Mouse (Mus musculus) neural tube, embryonic 11.5 days (tissue): ENCODE measurements around the gene Arrdc5. TPM values are rescaled to one million over a fixed set of nuclear protein-coding genes. Genes with fewer than 3 reads are reported as not detected.

Experiments used
- ATAC-seq: fragments of 200-750 bp; cut with Nextera tagmentation; 2 replicates; pipeline ENCODE4 v1.8.0; 2017; ENCODE audit warnings: moderate number of reproducible peaks, mild to moderate bottlenecking, moderate TSS enrichment, moderate library complexity; ENCODE audit not compliant: insufficient read depth, low FRiP score, low TSS enrichment
- DNase-seq: peaks from one replicate; pipeline ENCODE4 v3.0.0-alpha.2; 2015; ENCODE audit warnings: low spot score
- H3K27ac ChIP-seq: fragments of 300-500 bp; sonication (generic); 2 replicates; pipeline ENCODE4 v1.5.1; 2014; ENCODE audit warnings: low read depth, mild to moderate bottlenecking, low read length
- H3K27me3 ChIP-seq: fragments of 300-500 bp; sonication (generic); 2 replicates; pipeline ENCODE4 v1.6.1; 2014; ENCODE audit warnings: mild to moderate bottlenecking, low read length, mixed read lengths; ENCODE audit not compliant: control insufficient read depth, insufficient read depth
- H3K36me3 ChIP-seq: fragments of 300-500 bp; sonication (generic); 2 replicates; pipeline ENCODE4 v1.6.1; 2014; ENCODE audit warnings: mild to moderate bottlenecking, low read length, moderate library complexity, mixed read lengths; ENCODE audit not compliant: control insufficient read depth, insufficient read depth
- H3K4me1 ChIP-seq: fragments of 300-500 bp; sonication (generic); 2 replicates; pipeline ENCODE4 v1.6.1; 2014; ENCODE audit warnings: low read length, mixed read lengths; ENCODE audit not compliant: control insufficient read depth, insufficient read depth
- H3K4me2 ChIP-seq: fragments of 300-500 bp; sonication (generic); 2 replicates; pipeline ENCODE4 v1.6.1; 2014; ENCODE audit warnings: low read depth, mild to moderate bottlenecking, moderate library complexity
- H3K4me3 ChIP-seq: fragments of 300-500 bp; sonication (generic); 2 replicates; pipeline ENCODE4 v1.5.1; 2014; ENCODE audit warnings: low read depth, low read length
- H3K9ac ChIP-seq: fragments of 300-500 bp; sonication (generic); 2 replicates; pipeline ENCODE4 v1.6.1; 2014; ENCODE audit warnings: mild to moderate bottlenecking, low read length
- H3K9me3 ChIP-seq: fragments of 300-500 bp; sonication (generic); 2 replicates; pipeline ENCODE4 v1.6.1; 2016; ENCODE audit warnings: low read length; ENCODE audit not compliant: control insufficient read depth
- WGBS: fragments of 180-500 bp; shearing (Covaris S2); extraction: QIAGEN DNeasy Blood & Tissue Kit; methylation state at CpG from one replicate; pipeline ENCODE4 v1.1.7; 2014; 5-methylcytosine and 5-hydroxymethylcytosine counted together
- polyA plus RNA-seq: library from polyadenylated mRNA; unstranded; fragments of >200 nt; fragmentation: Nextera tagmentation; extraction: Ambion mirVana; gene quantifications from 2 replicates; pipeline ENCODE4 v1.2.1, GENCODE M21; 2014

Arrdc5 gene
- polyA plus RNA-seq, 1 experiment from 2014 or later = not detected

DNA sequence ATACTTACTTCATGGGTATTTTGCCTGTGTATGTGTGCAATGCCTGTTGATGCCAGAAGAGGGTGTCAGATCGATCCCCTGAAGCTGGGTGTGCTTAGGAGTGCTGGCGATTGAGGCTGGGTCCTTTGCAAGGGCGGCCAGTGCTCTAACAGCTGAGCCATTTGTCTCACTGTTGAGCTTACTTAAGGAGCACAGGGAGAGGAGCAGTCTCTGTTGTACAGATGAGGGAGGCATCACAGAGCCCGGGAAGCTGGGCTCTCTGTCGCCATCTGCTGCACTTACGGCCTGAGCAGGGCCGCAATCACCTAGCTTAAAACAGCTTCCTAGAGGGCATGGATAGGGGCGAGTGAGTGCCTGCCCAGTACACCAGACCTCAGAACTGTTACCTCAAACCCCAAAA is 32.9 kb upstream of the Arrdc5 start:
- 40% methylated on average over 8 of the region's 8 CpGs for WGBS
- peak; percentile 29 for DNase-seq

DNA sequence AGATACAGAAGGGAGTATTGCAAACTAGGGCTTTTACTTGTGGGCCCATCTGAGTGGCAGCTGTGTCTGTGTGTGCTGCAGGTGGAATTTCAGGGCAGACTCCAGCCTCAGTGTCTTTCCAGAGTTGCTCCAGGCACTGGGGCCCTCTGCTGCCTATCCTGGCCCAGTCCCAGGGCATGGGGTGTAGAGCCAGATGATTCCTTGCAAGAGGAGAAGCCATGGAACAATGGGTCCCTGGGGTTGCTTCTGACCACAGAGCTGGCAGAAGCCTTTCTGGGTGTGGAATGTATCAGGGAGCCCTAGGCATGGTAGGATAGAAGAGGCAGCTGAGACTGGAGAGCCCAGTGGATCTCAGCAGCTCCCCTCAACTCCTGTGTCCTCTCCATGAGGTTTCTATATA is 31.2 kb upstream of the Arrdc5 start:
- Histone ChIP-seq H3K9ac (no peak overlapping the region; the same call in 1 of the 2 replicates), H3K4me2 (no peak overlapping the region), H3K27ac (no peak overlapping the region), H3K36me3 (no peaks in the 10 kb centered on the region), H3K4me3 (no peak overlapping the region), H3K9me3 (no peaks in the 10 kb centered on the region), H3K4me1 (peaks cover 15% of the 10 kb centered on the region), H3K27me3 (no peaks in the 10 kb centered on the region)
- DNase-seq (no peak), ATAC-seq (no peak)

More for the DNA sequence above, 32.9 kb upstream of the Arrdc5 start:
- Histone ChIP-seq H3K9me3 (no peaks in the 10 kb centered on the region), H3K4me1 (peaks cover 7% of the 10 kb centered on the region), H3K27ac (no peak overlapping the region), H3K9ac (no peak overlapping the region), H3K4me3 (no peak overlapping the region), H3K27me3 (no peaks in the 10 kb centered on the region), H3K4me2 (no peak overlapping the region), H3K36me3 (no peaks in the 10 kb centered on the region)
- ATAC-seq = no peak

DNA sequence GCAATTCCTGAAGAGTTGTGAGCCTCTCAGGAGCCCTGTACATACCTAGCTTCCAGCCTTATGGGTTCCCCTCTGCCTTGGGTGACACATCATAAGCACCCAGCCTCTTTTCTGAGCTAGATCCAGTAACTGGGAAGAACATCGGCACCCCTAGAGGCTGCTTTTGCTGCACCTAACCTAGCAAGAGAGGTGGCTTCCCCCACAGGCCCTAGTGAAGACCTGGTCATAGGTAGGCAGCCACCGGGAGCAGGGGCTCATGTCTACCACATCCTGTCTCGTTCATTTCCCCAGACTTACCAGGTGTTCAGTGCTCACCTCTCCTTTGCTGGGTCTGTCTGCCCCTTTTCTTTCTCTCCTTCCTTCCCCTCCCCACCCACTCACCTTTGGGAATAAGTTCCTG is 30.3 kb upstream of the Arrdc5 start:
- DNase-seq = no peak
- H3K27me3 ChIP-seq = no peaks in the 10 kb centered on the region
- H3K36me3 ChIP-seq = no peaks in the 10 kb centered on the region
- no peak overlapping the region for H3K4me3 ChIP-seq
- H3K9me3 ChIP-seq = no peaks in the 10 kb centered on the region
- no peak for ATAC-seq
- H3K4me1 ChIP-seq = peaks cover 15% of the 10 kb centered on the region
- WGBS = 83% methylated on average over 3 of the region's 3 CpGs
- no peak overlapping the region for H3K27ac ChIP-seq
- H3K4me2 ChIP-seq = no peak overlapping the region
- no peak overlapping the region for H3K9ac ChIP-seq

DNA sequence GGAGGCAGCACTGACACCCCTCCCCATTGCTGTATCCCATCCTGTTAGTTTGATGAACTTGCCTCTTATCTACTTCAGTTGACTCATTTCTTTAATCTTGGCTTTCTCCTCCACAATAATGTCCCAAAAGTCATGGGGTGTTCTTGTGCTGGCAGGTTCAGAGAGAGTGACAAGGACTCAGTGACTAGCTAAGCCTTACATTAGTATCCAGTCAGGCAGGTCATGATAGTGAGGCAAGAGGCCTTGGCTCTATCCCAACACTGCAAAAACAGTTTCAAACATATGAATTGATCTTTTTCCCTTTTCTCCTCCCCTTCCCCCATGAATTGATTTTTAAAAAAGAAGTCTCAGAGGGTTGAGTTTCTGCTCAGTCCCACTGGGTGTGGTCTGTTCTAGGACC is 29.2 kb upstream of the Arrdc5 start:
- H3K4me3 ChIP-seq = no peak overlapping the region
- H3K4me1 ChIP-seq = peaks cover 15% of the 10 kb centered on the region
- ATAC-seq = no peak
- no peaks in the 10 kb centered on the region for H3K9me3 ChIP-seq
- no peak for DNase-seq
- no peaks in the 10 kb centered on the region for H3K36me3 ChIP-seq
- no peak overlapping the region for H3K9ac ChIP-seq
- no peaks in the 10 kb centered on the region for H3K27me3 ChIP-seq
- no peak overlapping the region for H3K4me2 ChIP-seq
- no peak overlapping the region for H3K27ac ChIP-seq

DNA sequence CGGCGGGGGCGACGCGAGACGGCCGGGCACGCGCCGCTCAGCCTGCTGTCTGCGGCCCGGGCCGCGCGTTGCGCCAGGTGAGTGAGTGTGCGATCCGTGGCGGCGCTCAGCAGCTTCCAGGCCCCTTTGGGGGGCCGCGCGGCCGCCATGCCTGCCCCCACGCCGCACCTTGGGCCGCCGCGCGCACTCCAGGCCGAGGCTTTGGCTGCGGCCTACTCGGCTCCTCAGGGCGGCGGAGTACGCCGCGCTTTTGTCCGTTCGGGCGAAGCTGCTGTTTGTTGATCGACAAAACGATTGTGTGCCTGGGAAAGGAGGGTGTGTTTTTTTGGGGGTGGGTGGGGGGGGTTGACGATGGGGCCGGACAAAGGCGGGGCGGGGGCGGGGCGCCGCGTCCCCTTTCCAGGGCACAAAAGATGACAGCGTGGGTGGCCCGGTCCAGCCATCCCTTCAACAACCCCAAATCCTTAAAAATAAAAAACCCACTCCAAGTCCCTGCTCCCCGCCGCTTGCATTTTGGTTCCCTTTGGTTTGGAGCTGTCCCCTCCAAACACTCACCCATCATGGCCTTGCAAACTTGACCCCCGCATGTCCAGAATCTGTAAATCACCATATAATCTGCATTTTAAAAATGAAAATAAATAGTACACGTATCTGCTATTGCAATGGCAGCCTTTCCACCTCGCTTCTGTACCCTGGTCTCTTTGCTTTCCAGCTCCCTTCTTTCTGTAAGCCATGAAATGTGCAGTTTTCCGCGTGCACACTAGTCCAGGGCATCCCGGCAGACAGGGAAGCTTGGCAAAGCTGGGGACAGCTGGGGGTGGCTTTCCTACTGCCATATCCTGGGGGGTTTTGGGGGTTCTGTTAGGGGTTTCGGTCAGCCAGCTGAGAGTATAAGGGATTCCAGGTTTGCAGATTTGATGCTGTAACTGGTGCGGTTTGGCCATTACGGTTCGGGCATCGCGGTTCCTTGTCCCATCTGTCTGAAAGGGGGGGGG is 26.4 kb upstream of the Arrdc5 start:
- Histone ChIP-seq H3K9me3 (no peaks in the 10 kb centered on the region), H3K36me3 (no peaks in the 10 kb centered on the region; the same call in 1 of the 2 replicates), H3K27me3 (no peaks in the 10 kb centered on the region), H3K4me2 (peak overlapping the region; percentile 88), H3K4me3 (peak overlapping the region; percentile 96), H3K27ac (peak overlapping the region; percentile 94), H3K9ac (peak overlapping the region; percentile 94), H3K4me1 (peaks cover 15% of the 10 kb centered on the region)
- DNase-seq (peak; percentile 56), ATAC-seq (peak; percentile 60)
- 3% methylated on average over 53 of the region's 67 CpGs for WGBS

DNA sequence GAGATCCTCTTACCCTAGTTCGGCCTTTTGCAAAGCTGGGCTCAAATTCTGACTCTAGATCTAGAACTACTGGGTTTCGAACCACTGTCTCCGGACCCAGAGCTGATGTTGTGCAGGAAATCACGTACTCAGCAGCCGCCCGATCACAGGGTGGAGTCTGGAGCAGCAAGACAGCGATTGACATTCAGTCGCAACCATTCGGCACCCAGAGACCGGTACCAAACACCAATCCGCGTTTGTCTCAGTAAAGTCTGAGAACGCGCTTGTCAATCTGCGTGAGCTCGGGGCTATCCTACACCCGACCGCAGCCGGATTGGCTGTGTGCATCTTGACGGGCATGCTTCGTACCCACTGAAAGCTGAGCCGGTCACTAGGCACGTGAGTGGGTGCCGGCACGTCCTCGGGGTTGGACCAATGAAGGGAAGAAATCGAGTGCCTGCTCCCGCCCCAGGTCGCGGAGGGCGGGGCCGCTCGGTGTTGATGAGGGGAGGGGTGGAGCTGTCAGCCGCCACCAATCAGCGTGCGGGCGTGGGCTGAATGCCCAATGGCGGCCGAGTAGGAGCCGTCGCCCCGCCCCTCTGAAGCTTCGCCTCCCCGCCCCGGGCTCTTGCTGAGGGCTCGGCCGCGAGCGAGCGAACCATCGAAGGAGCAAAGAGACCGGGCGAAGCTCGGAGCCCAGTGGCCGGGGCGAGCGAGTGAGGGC is 25.5 kb upstream of the Arrdc5 start, which contains the start of gene Kdm4b:
TSS of gene Kdm4b (plus strand) at position 613 of the 703 bp plus-strand sequence.
- H3K36me3 ChIP-seq = peaks cover under 1% of the 10 kb centered on the region
- peak within 1 kb of the TSS; percentile 88 for H3K4me2 ChIP-seq
- ATAC-seq = peak; percentile 100
- peak within 1 kb of the TSS; percentile 94 for H3K27ac ChIP-seq
- WGBS = under 1% methylated on average over 49 of the region's 57 CpGs
- H3K9ac ChIP-seq = peak within 1 kb of the TSS; percentile 94
- H3K4me1 ChIP-seq = peaks cover 14% of the 10 kb centered on the region
- DNase-seq = peak; percentile 100
- no peaks in the 10 kb centered on the region for H3K27me3 ChIP-seq
- no peaks in the 10 kb centered on the region for H3K9me3 ChIP-seq
- H3K4me3 ChIP-seq = peak within 1 kb of the TSS; percentile 96

DNA sequence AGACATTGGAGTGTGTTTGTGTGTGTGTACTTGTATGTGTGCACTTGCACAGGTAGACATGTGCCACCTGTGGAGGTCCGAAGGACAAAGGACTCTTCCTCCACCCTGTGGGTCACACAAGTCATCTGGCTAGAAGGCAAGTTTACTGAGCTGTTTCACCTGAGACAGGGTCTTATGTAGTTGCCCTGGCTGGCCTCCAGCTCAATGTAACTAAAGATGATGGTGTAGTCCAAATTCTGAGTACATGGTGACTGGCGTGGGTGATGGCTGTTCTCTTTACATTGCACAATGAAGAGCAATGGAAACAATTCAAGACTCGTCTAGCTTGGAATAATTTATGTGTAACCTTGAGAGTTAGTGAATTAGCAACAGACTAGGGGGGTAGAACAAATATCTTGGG is 24.3 kb upstream of the Arrdc5 start:
- WGBS = 63% methylated on average over 3 of the region's 3 CpGs
- Histone ChIP-seq H3K27me3 (no peaks in the 10 kb centered on the region), H3K9ac (no peak overlapping the region), H3K36me3 (peaks cover 8% of the 10 kb centered on the region), H3K4me1 (peaks cover 13% of the 10 kb centered on the region), H3K9me3 (no peaks in the 10 kb centered on the region), H3K4me2 (no peak overlapping the region), H3K4me3 (no peak overlapping the region), H3K27ac (no peak overlapping the region)
- no peak for ATAC-seq
- DNase-seq = no peak

DNA sequence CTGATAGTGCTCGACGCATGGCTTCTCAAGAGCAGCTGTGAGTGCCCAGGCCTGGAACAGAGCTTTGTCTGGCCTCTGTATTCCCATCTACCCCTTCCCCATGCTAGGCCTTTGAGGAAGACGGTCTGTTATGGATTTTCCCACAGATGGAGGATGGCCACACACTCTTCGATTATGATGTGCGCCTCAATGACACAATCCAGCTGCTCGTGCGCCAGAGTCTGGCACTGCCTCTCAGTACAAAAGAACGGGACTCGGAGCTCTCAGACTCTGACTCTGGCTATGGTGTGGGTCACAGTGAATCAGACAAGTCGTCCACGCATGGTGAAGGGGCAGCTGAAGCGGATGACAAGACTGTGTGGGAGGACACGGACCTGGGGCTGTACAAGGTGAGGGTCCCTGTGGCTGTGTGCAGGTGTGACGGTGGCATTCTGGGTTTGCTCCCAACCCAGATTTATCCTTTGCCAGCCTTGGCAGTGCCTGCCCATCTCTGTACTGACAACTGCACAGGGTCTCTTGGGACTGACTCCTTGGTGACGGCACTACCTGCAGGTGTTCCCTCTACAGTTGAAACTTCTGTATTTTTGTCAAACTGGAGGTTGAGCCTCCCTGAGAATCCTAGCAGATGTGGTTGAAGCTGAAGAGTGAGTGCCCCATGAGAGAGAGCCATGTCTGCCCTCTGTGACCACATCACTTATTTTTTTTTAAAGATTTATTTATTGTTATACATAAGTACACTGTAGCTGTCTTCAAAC is 9.3 kb upstream of the Arrdc5 start:
- 95% methylated on average over 15 of the region's 15 CpGs for whole genome bisulfite sequencing
- no peak for ATAC-seq
- H3K27me3 ChIP-seq = no peaks in the 10 kb centered on the region
- H3K9ac ChIP-seq = no peak overlapping the region
- H3K4me2 ChIP-seq = no peak overlapping the region
- peaks cover 36% of the 10 kb centered on the region for H3K36me3 ChIP-seq
- no peaks in the 10 kb centered on the region for H3K9me3 ChIP-seq
- H3K4me1 ChIP-seq = peaks cover 19% of the 10 kb centered on the region
- DNase-seq = no peak
- no peak overlapping the region for H3K4me3 ChIP-seq
- H3K27ac ChIP-seq = no peak overlapping the region
